Mouse (Mus musculus) fat pad, adult 2 months (tissue): ENCODE data around the gene Fgf15.

Experiments used
- DNase-seq: peaks from one replicate; pipeline ENCODE4 v3.0.0-alpha.2; 2011; ENCODE audit warnings: low read depth, low spot score; ENCODE audit errors: extremely low read depth

The Fgf15 gene

DNA sequence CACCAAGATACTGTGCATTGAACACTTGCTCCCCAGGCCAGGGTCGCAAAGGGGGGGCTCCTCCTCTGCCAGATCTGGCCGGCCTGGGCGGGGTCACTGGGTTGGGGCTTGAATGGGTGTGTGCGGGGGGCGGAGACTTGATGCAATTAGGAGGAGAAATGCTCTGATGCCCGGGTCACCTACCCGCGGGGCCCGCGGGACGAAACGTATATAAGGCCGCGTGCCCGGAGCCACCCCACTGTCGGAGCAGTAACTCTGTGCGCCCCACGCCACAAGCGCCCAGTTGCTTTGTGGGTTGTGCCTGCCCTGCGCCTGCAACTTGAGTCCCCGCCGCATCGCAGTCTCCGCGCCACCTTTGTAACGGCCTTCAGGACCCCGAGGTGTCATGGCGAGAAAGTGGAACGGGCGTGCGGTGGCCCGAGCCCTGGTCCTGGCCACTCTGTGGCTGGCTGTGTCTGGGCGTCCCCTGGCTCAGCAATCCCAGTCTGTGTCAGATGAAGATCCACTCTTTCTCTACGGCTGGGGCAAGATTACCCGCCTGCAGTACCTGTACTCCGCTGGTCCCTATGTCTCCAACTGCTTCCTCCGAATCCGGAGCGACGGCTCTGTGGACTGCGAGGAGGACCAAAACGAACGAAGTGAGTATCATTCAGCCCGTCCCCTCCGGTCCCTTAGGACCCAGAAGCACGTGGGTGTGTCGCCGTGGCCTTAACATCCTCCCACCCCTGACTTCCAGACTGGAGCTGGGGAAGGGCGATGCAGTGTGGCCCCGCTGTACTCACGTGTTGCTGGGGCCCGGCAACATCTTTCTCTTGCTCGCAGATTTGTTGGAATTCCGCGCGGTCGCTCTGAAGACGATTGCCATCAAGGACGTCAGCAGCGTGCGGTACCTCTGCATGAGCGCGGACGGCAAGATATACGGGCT is at the start of gene Fgf15:
Gene Fgf15 (plus strand): TSS at position 238 of the 925 bp plus-strand sequence.
- DNase-seq: no peak

GRCm38 (mm10) chr7:144847067-144847466 is 49.3 kb upstream of the Fgf15 start, which contains the start of gene Fgf4:
TSS of gene Fgf4 (plus strand) at chr7:144847367.
- no peak for DNase-seq

- no peak for DNase-seq
Observed at GRCm38 (mm10) chr7:144851321-144851720, 45.0 kb upstream of the Fgf15 start.

- no peak for DNase-seq
Observed at GRCm38 (mm10) chr7:144854966-144855365, 41.4 kb upstream of the Fgf15 start.

GRCm38 (mm10) chr7:144857158-144857557 is 39.2 kb upstream of the Fgf15 start:
- no peak for DNase-seq

DNA sequence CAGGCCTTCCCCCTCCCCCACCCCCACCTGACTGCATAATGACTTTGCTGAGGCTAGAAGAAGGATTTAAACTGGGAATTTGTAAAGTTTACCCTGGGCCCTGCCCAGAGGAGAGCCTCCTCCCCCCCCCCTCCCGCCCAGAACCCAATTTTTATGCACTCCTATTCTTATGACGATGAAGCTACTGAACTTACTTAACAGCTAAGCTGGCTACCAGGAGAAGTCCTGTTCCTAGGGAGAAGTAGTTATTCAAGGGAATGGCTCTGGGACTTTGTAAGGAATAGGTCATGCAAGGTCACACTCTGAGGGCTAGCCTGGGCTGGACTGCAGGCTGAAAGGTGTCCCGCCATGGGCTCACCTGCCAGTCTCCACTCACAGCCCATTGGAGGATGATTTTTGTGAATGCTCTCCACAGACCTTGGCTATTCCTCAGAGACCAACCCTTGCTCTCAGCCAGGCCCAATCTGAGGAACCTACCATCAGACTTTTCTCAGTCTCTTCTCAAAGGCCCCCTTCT is 38.4 kb upstream of the Fgf15 start:
- DNase-seq: no peak

- no peak for DNase-seq
Observed at GRCm38 (mm10) chr7:144858702-144859101, 37.6 kb upstream of the Fgf15 start.

DNA sequence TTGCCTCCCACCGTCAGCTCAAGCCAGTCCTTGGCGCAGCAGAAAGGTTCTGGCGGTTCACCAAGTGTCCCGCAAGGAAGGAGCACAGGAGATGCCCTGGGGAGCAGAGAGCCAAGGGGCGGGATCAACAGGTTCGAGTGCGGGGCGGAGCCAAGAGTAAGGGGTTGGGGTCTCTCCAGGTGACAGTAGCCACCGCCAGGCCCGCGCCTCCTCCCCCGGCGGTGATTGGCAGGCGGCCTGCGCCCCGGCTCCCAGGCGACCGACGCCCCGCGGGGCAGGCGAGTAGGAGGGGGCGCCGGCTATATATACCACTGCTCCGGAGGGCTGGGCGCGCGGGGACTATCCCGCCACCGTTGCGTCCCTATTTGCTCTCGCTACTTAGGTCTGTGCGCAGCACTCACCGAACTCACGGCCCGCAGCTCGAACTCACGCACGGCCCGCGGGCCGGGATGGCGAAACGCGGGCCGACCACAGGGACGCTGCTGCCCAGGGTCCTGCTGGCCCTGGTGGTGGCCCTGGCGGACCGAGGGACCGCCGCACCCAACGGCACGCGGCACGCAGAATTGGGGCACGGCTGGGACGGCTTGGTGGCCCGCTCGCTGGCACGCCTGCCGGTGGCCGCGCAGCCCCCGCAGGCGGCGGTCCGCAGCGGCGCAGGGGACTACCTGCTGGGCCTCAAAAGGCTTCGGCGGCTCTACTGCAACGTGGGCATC is 35.1 kb upstream of the Fgf15 start:
- no peak for DNase-seq

DNA sequence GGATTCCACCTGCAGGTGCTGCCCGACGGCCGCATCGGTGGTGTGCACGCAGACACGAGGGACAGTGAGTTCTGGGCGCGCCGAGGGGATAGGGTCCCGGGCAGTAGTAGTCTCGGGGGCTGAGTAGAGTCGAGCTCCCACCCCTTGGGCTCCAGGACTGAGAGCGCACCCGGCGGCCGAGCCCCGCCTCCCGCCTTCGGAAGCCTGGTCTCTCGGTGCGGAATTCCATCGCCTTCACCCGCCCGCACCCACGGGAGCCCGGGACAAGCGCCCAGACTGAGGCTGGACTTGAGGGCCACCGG is 34.6 kb upstream of the Fgf15 start:
- DNase-seq: no peak

- DNase-seq: no peak
Observed at GRCm38 (mm10) chr7:144862126-144862525, 34.2 kb upstream of the Fgf15 start.

GRCm38 (mm10) chr7:144862712-144863111 is 33.6 kb upstream of the Fgf15 start:
- no peak for DNase-seq

DNA sequence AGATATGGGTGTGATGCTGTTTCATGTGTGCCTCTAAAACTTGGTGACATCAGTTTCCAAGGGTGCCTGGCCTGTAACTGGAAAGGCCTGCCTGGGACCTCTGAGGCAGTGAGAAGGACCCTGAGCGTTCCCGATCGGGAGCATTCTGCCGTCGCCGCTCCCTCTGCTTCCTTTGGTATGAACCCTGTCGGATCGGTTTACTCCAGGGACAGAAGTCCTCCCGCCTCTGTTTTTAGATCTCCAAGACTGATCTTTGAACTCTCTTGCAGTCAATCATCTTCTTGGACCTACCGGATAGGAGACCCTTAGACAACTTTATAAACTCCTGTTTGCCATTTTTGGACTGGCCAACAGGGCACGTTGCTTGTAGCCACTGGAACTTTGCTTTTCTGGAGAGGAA is 33.1 kb upstream of the Fgf15 start:
- no peak for DNase-seq

DNA sequence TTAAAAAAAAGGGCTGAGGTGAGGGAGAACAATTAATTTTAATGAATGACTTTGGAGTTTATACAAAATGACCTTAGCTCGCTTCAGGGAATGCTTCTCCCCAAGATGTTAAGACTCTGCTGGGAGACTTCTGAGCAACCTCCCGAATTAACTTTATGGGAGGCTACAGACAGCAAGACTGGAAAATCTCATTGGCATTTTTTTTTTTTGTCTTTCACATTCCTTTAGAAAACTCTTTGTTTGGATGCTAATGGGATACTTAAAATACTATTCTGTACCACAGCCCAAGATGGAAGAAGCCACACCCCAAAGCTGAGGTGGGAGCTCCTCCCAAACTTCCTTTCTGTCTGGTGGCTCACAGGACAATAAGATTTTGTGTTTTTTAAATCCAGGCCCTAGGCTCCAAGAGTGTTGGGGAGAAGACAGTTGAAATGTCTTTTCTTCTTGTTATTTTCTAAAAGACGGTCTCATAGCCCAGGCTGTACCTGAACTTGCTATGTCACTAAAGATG is 32.1 kb upstream of the Fgf15 start:
- no peak for DNase-seq

DNA sequence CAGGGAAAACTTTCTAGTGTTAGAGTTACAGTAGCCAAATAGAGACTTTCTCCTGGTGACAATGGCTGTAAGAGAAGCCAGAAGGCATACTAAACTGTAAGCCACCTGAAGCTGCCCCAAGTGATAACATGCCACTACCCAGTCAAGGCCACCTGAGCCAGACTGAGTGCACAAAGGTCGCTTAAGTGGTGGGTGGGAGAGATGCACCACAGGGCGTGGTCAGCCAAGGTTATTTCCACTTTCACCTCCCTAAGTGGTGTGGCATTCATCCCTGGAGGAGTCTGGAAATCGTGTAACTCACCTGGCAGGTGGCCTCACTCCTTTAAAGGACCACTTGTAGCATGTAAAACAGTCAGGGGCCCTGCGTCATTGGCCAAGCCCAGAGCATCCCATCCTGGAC is 29.2 kb upstream of the Fgf15 start:
- DNase-seq: no peak

DNA sequence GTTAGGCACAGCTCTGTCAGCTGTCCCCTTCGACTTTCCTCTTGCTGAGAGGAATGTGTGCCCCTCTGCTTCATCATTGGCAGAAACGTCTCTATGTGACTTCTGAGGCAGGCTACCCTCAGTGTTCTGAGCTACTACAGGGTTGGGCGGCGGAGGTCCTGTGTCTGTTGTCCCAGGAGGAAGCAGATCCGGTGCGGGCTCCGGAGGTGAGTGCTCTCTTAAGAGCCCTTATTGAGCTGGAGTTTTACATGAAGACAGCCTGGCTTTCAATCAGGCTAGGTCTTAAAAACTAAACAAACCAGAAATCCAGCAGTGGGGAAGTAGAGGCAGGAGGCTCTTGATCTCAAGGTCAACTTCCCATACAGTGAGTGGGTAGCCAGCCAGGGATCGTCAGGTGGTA is 28.7 kb upstream of the Fgf15 start:
- DNase-seq: no peak

DNA sequence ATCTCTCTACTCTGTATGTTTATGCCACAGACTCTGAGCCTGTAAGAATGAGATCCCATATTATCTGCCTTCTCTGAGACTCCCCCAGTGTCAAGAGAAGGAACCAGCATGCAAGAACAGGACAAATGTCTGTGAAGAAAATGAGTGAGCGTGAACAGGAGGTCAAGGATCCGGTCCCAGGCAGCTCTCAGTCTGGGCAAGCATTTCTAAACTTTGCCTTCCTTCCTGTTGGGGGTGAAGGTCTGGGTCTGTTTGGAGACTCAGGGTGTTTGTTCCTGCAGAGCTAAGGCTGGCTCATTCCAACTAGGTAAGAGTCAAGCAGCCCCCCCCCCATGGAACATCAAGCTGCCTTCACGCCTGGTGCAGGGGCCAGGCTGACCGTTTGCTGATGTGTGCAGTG is 23.9 kb upstream of the Fgf15 start:
- no peak for DNase-seq

- DNase-seq: no peak
Observed at GRCm38 (mm10) chr7:144873160-144873559, 23.2 kb upstream of the Fgf15 start.

GRCm38 (mm10) chr7:144874226-144874625 is 22.1 kb upstream of the Fgf15 start:
- DNase-seq: no peak

- DNase-seq: no peak
Observed at GRCm38 (mm10) chr7:144878401-144878800, 17.9 kb upstream of the Fgf15 start.

DNA sequence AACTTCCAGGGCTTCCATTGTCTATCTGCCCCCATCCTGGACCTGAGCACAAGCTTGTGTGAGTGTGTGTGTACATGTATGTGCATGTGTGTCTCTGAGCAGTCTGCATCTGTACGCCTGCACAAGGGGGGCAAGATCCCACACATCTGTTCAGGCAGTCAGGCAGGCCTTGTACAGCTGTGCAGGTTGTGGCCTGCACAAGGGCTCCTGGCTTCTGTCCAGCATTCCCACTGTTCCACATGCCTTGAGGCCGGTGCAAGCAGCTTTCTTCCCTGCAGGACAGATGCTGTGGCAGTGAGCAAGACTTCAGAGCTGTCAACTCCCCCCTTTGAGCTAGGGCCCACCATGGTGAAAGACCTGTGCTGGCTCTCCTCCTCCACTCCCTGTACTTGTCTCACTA is 13.2 kb upstream of the Fgf15 start:
- DNase-seq: no peak

DNA sequence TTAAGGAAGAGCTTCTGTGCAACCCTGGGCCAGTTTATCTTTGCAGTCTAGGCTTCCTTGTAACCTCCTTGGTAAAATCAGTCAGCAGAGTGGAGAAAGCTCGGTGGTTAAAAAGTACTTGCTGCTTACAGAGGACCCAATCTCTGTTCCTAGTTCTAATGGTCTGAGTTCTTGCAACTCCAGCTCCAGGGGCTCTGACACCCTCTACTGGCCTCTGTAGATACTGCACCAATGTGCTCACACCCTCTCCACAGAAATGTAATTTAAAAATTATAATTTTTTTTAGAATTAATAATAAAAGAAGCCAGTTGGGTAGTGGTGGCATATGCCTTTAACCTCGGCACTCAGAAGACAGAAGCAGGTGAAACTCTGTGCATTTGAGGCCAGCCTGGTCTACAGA is 8.7 kb upstream of the Fgf15 start:
- DNase-seq: no peak
